In genomic region chr2:68794616-68795015, GRCm38 (mm10) we compare ENCODE assay signal across 11 mouse cellular contexts.
A peak's percentile ranks its signal among the peaks of the same experiment; 100 is the strongest.
DNase-seq lines count a peak whose midpoint lies in the region; ATAC-seq and TF ChIP-seq lines count a peak whose summit lies in the region.
"Had no signal": no experiment of that assay in that cellular context is flagged by ENCODE, and none has a peak within 500 bp of the region (broad histone marks: within the 10 kb centered on the region; RNA-seq: fewer than 3 reads in every experiment).

No protein-coding gene starts in this region.

- no peaks in the 10 kb centered on the region for H3K4me1 ChIP-seq in embryonic facial prominence, embryonic 14.5 days (ENCODE audit: control insufficient read depth, insufficient read depth, low read length)
- peaks cover 13% of the 10 kb centered on the region; the same call in 1 of the 2 replicates for H3K4me1 ChIP-seq in embryonic facial prominence, embryonic 10.5 days
- H3K4me1 ChIP-seq in forebrain, embryonic 16.5 days (replicated peaks; ENCODE audit: control insufficient read depth, insufficient read depth, low read length): peaks cover 15% of the 10 kb centered on the region
- peaks cover 16% of the 10 kb centered on the region for H3K4me1 ChIP-seq in midbrain, embryonic 13.5 days (replicated peaks)
- no peaks in the 10 kb centered on the region for H3K4me1 ChIP-seq in heart, embryonic 10.5 days

- ATAC-seq in embryonic facial prominence, embryonic 14.5 days (ENCODE audit: low read depth): 0 out of 2 replicates have a peak, but pooled peaks have one; percentile 41
- peak; percentile 79 for ATAC-seq in forebrain, embryonic 16.5 days
- peak; percentile 86 for ATAC-seq in midbrain, embryonic 13.5 days

- no peaks in the 10 kb centered on the region for H3K36me3 ChIP-seq in embryonic facial prominence, embryonic 14.5 days (ENCODE audit: control insufficient read depth, insufficient read depth, low read length)
- no peaks in the 10 kb centered on the region for H3K36me3 ChIP-seq in embryonic facial prominence, embryonic 10.5 days (replicated peaks)
- no peaks in the 10 kb centered on the region for H3K36me3 ChIP-seq in forebrain, embryonic 16.5 days (ENCODE audit: control insufficient read depth, insufficient read depth)
- H3K36me3 ChIP-seq in midbrain, embryonic 13.5 days: no peaks in the 10 kb centered on the region
- H3K36me3 ChIP-seq in heart, embryonic 10.5 days: no peaks in the 10 kb centered on the region

- H3K9me3 ChIP-seq in embryonic facial prominence, embryonic 14.5 days (ENCODE audit: control insufficient read depth, low read length): no peaks in the 10 kb centered on the region
- no peaks in the 10 kb centered on the region for H3K9me3 ChIP-seq in embryonic facial prominence, embryonic 10.5 days
- no peaks in the 10 kb centered on the region for H3K9me3 ChIP-seq in forebrain, embryonic 16.5 days (ENCODE audit: control insufficient read depth, low read length)
- no peaks in the 10 kb centered on the region for H3K9me3 ChIP-seq in midbrain, embryonic 13.5 days
- H3K9me3 ChIP-seq in heart, embryonic 10.5 days: no peaks in the 10 kb centered on the region

- H3K4me3 ChIP-seq in embryonic facial prominence, embryonic 14.5 days (ENCODE audit: low read depth, low read length): no peak overlapping the region
- no peak overlapping the region for H3K4me3 ChIP-seq in embryonic facial prominence, embryonic 10.5 days
- H3K4me3 ChIP-seq in forebrain, embryonic 16.5 days (replicated peaks; ENCODE audit: low read length): peak overlapping the region; percentile 10; the same call in 1 of the 2 replicates
- H3K4me3 ChIP-seq in midbrain, embryonic 13.5 days (replicated peaks): no peak overlapping the region
- H3K4me3 ChIP-seq in left cerebral cortex, adult 2 months: no peak overlapping the region
- no peak overlapping the region for H3K4me3 ChIP-seq in heart, embryonic 10.5 days

- intact Hi-C loops in left cerebral cortex, adult 2 months (cut with DNase I): no loop called here

- WGBS in embryonic facial prominence, embryonic 14.5 days: 33% methylated on average over 9 of the region's 9 CpGs
- 64% methylated on average over 9 of the region's 9 CpGs for WGBS in embryonic facial prominence, embryonic 10.5 days
- WGBS in forebrain, embryonic 16.5 days: 9% methylated on average over 9 of the region's 9 CpGs
- 25% methylated on average over 9 of the region's 9 CpGs for WGBS in midbrain, embryonic 13.5 days
- WGBS in heart, embryonic 10.5 days: 65% methylated on average over 9 of the region's 9 CpGs

- no peak overlapping the region for H3K9ac ChIP-seq in embryonic facial prominence, embryonic 14.5 days (ENCODE audit: low read depth, low read length)
- no peak overlapping the region; the same call in 1 of the 2 replicates for H3K9ac ChIP-seq in forebrain, embryonic 16.5 days (replicated peaks; ENCODE audit: low read depth, low read length)
- no peak overlapping the region for H3K9ac ChIP-seq in midbrain, embryonic 13.5 days (replicated peaks)
- H3K9ac ChIP-seq: lung, embryonic 14.5 days had no signal

- no peak overlapping the region for H3K27ac ChIP-seq in embryonic facial prominence, embryonic 14.5 days (replicated peaks; ENCODE audit: low read depth, low read length)
- H3K27ac ChIP-seq in embryonic facial prominence, embryonic 10.5 days (replicated peaks): no peak overlapping the region
- peak overlapping the region; percentile 51 for H3K27ac ChIP-seq in forebrain, embryonic 16.5 days (ENCODE audit: low read length)
- H3K27ac ChIP-seq in midbrain, embryonic 13.5 days: no peak overlapping the region
- no peak overlapping the region for H3K27ac ChIP-seq in left cerebral cortex, adult 2 months
- H3K27ac ChIP-seq in heart, embryonic 10.5 days: no peak overlapping the region

- DNase-seq in embryonic facial prominence, embryonic 14.5 days (ENCODE audit: low spot score): peak; percentile 49
- no peak for DNase-seq in embryonic facial prominence, embryonic 10.5 days (ENCODE audit: low spot score)
- peak; percentile 17 for DNase-seq in R1 (ENCODE audit: low read depth, low spot score)
- no peak for DNase-seq in adrenal gland, adult 8-10 months
- DNase-seq in left cerebral cortex, adult 2 months (ENCODE audit: extremely low spot score in 1 of 2, low spot score in 2 of 2): no peak
- DNase-seq in heart, embryonic 10.5 days (ENCODE audit: low spot score): no peak
- DNase-seq: adrenal gland, postnatal 14 days; lung, embryonic 14.5 days; right cerebral cortex, postnatal 14 days had no signal

- no peaks in the 10 kb centered on the region for H3K27me3 ChIP-seq in embryonic facial prominence, embryonic 14.5 days (replicated peaks; ENCODE audit: control insufficient read depth, insufficient read depth, low read length)
- no peaks in the 10 kb centered on the region for H3K27me3 ChIP-seq in embryonic facial prominence, embryonic 10.5 days (replicated peaks; ENCODE audit: low read depth, poor library complexity, severe bottlenecking)
- H3K27me3 ChIP-seq in forebrain, embryonic 16.5 days (replicated peaks; ENCODE audit: control insufficient read depth, insufficient read depth, low read length): no peaks in the 10 kb centered on the region
- no peaks in the 10 kb centered on the region for H3K27me3 ChIP-seq in midbrain, embryonic 13.5 days
- H3K27me3 ChIP-seq in heart, embryonic 10.5 days (ENCODE audit: insufficient read depth, poor library complexity, severe bottlenecking): no peaks in the 10 kb centered on the region

- no peak for TF ChIP-seq CTCF in left cerebral cortex, adult 2 months (IDR thresholded peaks at IDR 0.05)

- no peak overlapping the region for H3K4me2 ChIP-seq in embryonic facial prominence, embryonic 14.5 days (ENCODE audit: low read depth, low read length)
- H3K4me2 ChIP-seq in forebrain, embryonic 16.5 days (ENCODE audit: low read length): peak overlapping the region; percentile 43
- peak overlapping the region; percentile 2; the same call in 1 of the 2 replicates for H3K4me2 ChIP-seq in midbrain, embryonic 13.5 days (replicated peaks)
- H3K4me2 ChIP-seq: lung, embryonic 14.5 days had no signal

Comparison
In these comparisons a context has a peak if more than half of its experiments do, and no peak if none do; other contexts are left out.
1. DNase-seq: peak in embryonic facial prominence, embryonic 14.5 days (single experiment) and R1 (single experiment); none in embryonic facial prominence, embryonic 10.5 days (single experiment), adrenal gland, adult 8-10 months (single experiment), left cerebral cortex, adult 2 months (0 of 2) and heart, embryonic 10.5 days (single experiment).
2. Peak in every context shown above with its lines, with median percentiles within 50 percentile points of each other: ATAC-seq.